Mouse (Mus musculus): ENCODE data around the gene Kmt2e.

Kmt2e gene

GRCm38 (mm10) chr5:23410040-23410717 is 24.1 kb upstream of the Kmt2e start:
- no peak for DNase-seq (ENCODE audit: low spot score in 2 of 2)

GRCm38 (mm10) chr5:23410718-23411101 is 23.5 kb upstream of the Kmt2e start:
- DNase-seq (ENCODE audit: low spot score in 2 of 2), result no peak

- DNase-seq (ENCODE audit: low spot score in 2 of 2), result peak in 1 of 2 experiments; percentile 51
Measured at GRCm38 (mm10) chr5:23411640-23412039, 22.6 kb upstream of the Kmt2e start.

- no peak for DNase-seq (ENCODE audit: low spot score in 2 of 2)
Measured at GRCm38 (mm10) chr5:23412247-23412948, 21.8 kb upstream of the Kmt2e start.

GRCm38 (mm10) chr5:23413058-23413457 is 21.2 kb upstream of the Kmt2e start:
- no peak for DNase-seq (ENCODE audit: low spot score in 2 of 2)

- no peak for DNase-seq (ENCODE audit: low spot score in 2 of 2)
Measured at GRCm38 (mm10) chr5:23413575-23414470, 20.4 kb upstream of the Kmt2e start.

GRCm38 (mm10) chr5:23414490-23415126 is 19.6 kb upstream of the Kmt2e start:
- no peak for DNase-seq (ENCODE audit: low spot score in 2 of 2)

GRCm38 (mm10) chr5:23415571-23416285 is 18.5 kb upstream of the Kmt2e start:
- DNase-seq (ENCODE audit: low spot score in 2 of 2), result no peak

- DNase-seq (ENCODE audit: low spot score in 2 of 2), result no peak
Measured at GRCm38 (mm10) chr5:23416286-23416643, 18.0 kb upstream of the Kmt2e start.

GRCm38 (mm10) chr5:23417716-23418115 is 16.5 kb upstream of the Kmt2e start:
- DNase-seq (ENCODE audit: low spot score in 2 of 2), result no peak

- DNase-seq (ENCODE audit: low spot score in 2 of 2), result peak; percentile 69 to 85
Measured at GRCm38 (mm10) chr5:23418147-23418781, 16.0 kb upstream of the Kmt2e start.

- no peak for DNase-seq (ENCODE audit: low spot score in 2 of 2)
Measured at GRCm38 (mm10) chr5:23418797-23419595, 15.2 kb upstream of the Kmt2e start.

- no peak for DNase-seq (ENCODE audit: low spot score in 2 of 2)
Measured at GRCm38 (mm10) chr5:23419616-23420170, 14.5 kb upstream of the Kmt2e start.

- no peak for DNase-seq (ENCODE audit: low spot score in 2 of 2)
Measured at GRCm38 (mm10) chr5:23420410-23420809, 13.8 kb upstream of the Kmt2e start.

- no peak for DNase-seq (ENCODE audit: low spot score in 2 of 2)
Measured at GRCm38 (mm10) chr5:23421440-23421839, 12.8 kb upstream of the Kmt2e start.

GRCm38 (mm10) chr5:23423036-23423435 is 11.2 kb upstream of the Kmt2e start:
- DNase-seq (ENCODE audit: low spot score in 2 of 2), result no peak

GRCm38 (mm10) chr5:23427501-23427900 is 6.7 kb upstream of the Kmt2e start:
- no peak for DNase-seq (ENCODE audit: low spot score in 2 of 2)

GRCm38 (mm10) chr5:23431070-23431864 is 3.0 kb upstream of the Kmt2e start:
- no peak for DNase-seq (ENCODE audit: low spot score in 2 of 2)
